Mouse (Mus musculus) adrenal gland, postnatal 10 days (tissue): ENCODE results near the gene Tardbp. TPM values are rescaled to one million over a fixed set of nuclear protein-coding genes. Genes with fewer than 3 reads are reported as not detected.
A peak's percentile ranks its signal among the peaks of the same experiment; 100 is the strongest.

Source experiments
- DNase-seq: peaks from one replicate; pipeline ENCODE4 v3.0.0; 2021; ENCODE audit warnings: mixed read lengths
- total RNA-seq, 2 experiments: library from RNA; stranded (reverse); gene quantifications; 2 replicates each; pipeline ENCODE4 v1.2.3; 2021

The Tardbp gene
- total RNA-seq, 2 experiments from 2014 or later, result 214 to 253 TPM

GRCm38 (mm10) chr4:148639455-148639854 is 12.6 kb upstream of the Tardbp start:
- no peak for DNase-seq

GRCm38 (mm10) chr4:148638302-148638701 is 11.5 kb upstream of the Tardbp start:
- no peak for DNase-seq

GRCm38 (mm10) chr4:148635309-148635708 is 8.5 kb upstream of the Tardbp start:
- DNase-seq, result no peak

- no peak for DNase-seq
These were observed 6.7 kb upstream of the Tardbp start for GRCm38 (mm10) chr4:148633395-148634061.

- no peak for DNase-seq
These were observed 5.3 kb upstream of the Tardbp start for GRCm38 (mm10) chr4:148632013-148632692.

GRCm38 (mm10) chr4:148627246-148627645 is 427 bp upstream of the Tardbp start:
- DNase-seq, result no peak

GRCm38 (mm10) chr4:148625756-148626622 is 830 bp downstream of the Tardbp start:
- peak; percentile 72 for DNase-seq

GRCm38 (mm10) chr4:148625010-148625409 is 1.8 kb downstream of the Tardbp start:
- no peak for DNase-seq

- no peak for DNase-seq
These were observed 3.2 kb downstream of the Tardbp start for GRCm38 (mm10) chr4:148623609-148624008.

- DNase-seq, result no peak
These were observed 4.3 kb downstream of the Tardbp start for GRCm38 (mm10) chr4:148622485-148622884.

GRCm38 (mm10) chr4:148620718-148621117 is 6.1 kb downstream of the Tardbp start:
- no peak for DNase-seq

- no peak for DNase-seq
These were observed 7.0 kb downstream of the Tardbp start for GRCm38 (mm10) chr4:148619805-148620204.

- no peak for DNase-seq
These were observed 13.1 kb downstream of the Tardbp start for GRCm38 (mm10) chr4:148613738-148614137.

GRCm38 (mm10) chr4:148612557-148612956 is 14.3 kb downstream of the Tardbp start:
- DNase-seq, result no peak

- DNase-seq, result no peak
These were observed 16.0 kb downstream of the Tardbp start for GRCm38 (mm10) chr4:148610631-148611364.

- DNase-seq, result no peak
These were observed 17.0 kb downstream of the Tardbp start for GRCm38 (mm10) chr4:148609805-148610204.

GRCm38 (mm10) chr4:148607758-148608157 is 19.1 kb downstream of the Tardbp start:
- DNase-seq, result peak; percentile 90

GRCm38 (mm10) chr4:148604541-148605165 is 22.2 kb downstream of the Tardbp start:
- DNase-seq, result peak; percentile 81

GRCm38 (mm10) chr4:148604141-148604540 is 22.7 kb downstream of the Tardbp start:
- no peak for DNase-seq

GRCm38 (mm10) chr4:148603376-148604139 is 23.3 kb downstream of the Tardbp start:
- no peak for DNase-seq
